Mouse (Mus musculus) liver, adult (tissue): ENCODE results near the gene Abhd2.

Experiments used
- GATA4 ChIP-seq: IDR thresholded peaks from 2 replicates; pipeline ENCODE4 v1.6.1; 2014; ENCODE audit warnings: mild to moderate bottlenecking, low read length; ENCODE audit not compliant: insufficient replicate concordance

The Abhd2 gene

DNA sequence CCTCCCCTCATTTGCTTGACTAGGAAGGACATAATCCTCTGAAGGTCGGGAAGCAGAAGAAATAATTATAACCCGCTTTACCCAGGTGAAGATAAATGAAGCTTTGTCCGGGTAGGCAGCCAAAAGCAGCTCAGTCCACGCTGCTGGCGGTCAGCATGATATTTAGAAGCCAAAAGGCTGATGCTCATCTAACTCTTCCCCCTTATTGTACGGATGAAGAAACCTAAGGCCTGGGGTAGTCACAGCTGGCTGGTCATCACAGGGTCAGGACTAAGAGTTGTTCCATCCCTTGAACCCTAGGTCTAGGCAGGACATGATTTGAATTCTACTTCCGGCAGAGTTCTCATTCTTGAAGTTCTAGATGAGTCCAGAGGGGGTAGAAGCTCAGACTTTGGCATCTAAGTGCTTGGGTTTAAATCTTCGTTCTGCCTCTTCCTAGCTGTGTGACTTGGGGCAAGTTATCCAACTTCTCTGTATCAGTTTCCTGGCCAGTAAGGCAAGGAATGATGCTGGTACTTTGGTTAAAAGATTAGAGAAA lies 1.5 kb downstream of the Abhd2 start:
- TF ChIP-seq GATA4 = no peak

DNA sequence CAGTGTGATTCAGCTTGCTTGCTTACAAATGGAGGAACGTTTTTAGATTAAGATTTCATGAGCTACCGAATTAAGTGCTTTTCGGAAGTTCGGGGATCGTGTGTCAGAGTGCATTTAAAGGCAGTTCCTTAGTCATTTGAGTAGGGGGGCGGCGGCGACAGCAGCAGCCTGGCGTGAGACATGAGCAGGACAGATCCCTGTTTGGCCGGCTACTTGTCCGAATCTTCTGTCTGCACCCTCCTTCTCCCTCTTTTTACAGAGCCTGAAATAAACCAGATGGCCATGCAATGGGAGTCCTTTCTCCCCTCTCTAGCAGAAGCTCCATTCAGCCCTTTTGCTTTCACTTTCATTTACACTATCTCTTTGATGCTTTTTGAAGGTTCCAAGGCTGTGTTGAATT lies 2.3 kb downstream of the Abhd2 start:
- TF ChIP-seq GATA4 = no peak

DNA sequence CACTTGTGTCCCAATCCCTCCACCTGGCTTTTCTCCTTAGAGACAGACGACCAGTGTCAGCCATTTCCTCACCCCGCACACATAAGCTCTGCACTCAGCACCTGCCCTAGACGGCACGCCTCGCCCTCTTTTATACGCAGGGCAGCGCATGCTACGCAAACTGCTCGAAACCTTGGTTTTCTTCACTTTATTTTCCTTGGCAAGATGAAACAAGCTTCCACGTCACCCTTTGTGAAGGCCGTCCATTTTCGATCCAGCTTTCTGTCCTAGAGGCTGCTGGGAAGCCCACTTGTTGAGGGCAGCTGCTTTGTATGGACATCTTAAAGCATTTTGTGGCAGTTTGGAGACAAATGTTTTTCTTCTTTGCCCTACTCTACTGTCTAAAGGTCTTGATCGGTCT lies 5.4 kb downstream of the Abhd2 start:
- no peak for TF ChIP-seq GATA4

- no peak for TF ChIP-seq GATA4
Observed at GRCm38 (mm10) chr7:79279376-79280029, 6.5 kb downstream of the Abhd2 start.

DNA sequence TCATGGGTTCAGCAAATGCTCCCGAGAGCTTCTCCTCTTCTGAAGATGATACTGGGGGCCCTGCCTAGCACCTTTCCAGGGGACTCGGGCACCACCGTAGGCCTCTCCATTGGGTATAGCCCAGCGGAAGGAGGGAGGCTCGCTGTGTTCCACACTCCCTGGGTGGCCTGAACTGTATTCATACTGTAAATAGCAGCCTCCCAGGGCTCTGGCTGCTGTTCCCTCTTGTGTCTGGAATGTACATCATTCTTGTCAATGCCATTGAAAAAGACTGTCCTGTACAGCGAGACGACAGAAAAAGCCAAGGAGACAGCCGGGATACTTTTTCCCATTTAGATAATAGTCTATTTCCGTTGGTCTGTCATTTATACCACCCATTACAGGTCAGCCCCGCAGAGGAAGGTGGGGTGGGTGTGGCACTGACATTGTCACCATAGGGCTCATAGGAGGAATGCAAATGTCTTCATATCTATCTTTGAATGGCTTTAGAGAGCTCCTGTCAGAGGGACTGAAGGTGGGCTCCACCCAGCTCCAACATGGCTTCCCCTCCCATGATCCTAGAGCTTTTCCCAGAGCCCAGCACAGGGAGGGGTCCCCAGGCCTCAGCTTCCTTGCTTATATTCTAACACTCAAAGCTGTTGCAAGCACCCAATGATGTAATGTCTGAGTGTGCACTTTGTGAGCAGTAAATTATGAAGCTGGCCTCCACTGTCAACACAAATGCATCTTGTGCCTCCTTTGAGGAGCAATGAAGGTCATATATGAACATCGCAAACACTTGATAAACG lies 10.1 kb downstream of the Abhd2 start:
- TF ChIP-seq GATA4 = no peak

GRCm38 (mm10) chr7:79284160-79284888 lies 11.3 kb downstream of the Abhd2 start:
- no peak for TF ChIP-seq GATA4

- TF ChIP-seq GATA4 = no peak
Observed at GRCm38 (mm10) chr7:79284889-79285280, 11.9 kb downstream of the Abhd2 start.

GRCm38 (mm10) chr7:79285408-79285807 lies 12.4 kb downstream of the Abhd2 start:
- no peak for TF ChIP-seq GATA4

GRCm38 (mm10) chr7:79287226-79287625 lies 14.2 kb downstream of the Abhd2 start:
- no peak for TF ChIP-seq GATA4

GRCm38 (mm10) chr7:79287928-79288327 lies 14.9 kb downstream of the Abhd2 start:
- no peak for TF ChIP-seq GATA4

DNA sequence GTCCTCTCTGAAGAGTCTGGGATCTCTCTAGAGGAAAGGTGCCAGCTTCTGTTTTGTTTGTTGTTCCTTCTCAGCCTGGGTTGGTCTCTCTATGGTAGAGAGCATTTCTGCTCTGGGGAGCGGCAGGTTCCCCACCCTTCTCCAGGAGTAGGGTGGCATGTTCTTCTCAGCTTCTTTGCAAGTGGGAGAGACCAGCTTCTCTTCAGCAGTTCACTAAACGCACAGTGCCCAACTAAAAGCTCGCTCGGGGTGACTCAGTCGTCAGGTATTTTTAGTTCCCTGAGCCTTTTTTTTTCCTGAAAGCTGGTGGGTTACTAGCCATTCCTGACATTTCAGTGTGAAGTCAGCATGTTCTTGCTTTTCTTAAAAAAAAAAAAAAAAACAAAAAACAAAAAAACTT lies 15.4 kb downstream of the Abhd2 start:
- TF ChIP-seq GATA4 = no peak

DNA sequence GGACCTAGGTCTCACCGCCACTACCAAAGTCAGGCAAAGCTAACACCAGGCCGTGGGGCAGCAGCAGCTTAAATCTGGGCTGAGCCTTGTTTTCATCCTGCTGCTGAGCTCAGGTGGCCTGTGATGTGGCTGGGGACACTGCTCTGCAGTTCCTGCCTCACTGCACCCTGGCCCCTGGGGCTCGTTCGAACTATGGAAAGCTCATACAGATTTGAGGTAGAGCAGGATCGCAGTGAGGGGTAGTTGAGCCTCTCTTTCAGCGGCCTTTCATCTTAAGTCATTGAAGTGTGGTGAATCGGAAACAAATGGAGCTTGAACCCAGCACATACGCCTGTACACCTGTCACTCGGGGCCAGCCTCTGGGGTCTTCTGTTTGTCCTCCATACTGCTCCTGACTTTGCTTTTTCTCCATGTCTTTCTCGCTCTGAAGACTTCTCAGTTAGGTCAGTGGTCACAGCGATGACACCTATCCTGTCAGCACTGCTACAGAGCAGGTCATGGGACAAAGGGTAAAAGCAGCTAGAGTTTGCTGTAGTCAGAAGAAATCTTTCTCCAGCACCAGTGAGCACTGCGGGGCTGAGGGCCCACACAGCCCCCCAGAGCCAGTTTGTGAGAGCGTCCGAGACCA lies 20.7 kb downstream of the Abhd2 start:
- TF ChIP-seq GATA4 = no peak

DNA sequence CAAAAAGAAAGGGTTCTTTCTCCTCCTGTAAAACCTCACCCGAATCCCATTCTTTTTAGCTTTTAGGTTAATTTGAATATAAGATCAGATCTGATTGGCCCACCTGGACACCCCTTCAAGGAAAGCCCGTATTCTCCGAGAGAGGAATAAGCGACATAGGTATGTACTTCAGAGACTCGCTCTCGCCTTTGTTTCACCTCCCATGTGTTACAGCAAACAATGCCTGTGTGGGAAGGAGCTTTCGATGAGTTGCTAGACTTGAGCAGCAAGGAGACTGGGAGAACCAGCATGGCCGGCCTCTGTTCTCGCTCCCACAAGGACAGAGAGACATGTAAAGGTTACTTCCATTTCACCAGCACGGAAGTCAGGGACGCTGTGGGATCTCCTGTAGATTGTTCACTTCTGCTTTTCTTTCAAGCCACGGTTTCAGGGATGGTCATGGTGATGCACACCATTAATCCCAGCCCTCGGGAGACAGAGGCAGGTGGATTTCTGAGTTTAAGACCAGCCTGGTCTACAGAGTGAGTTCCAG lies 21.5 kb downstream of the Abhd2 start:
- no peak for TF ChIP-seq GATA4

DNA sequence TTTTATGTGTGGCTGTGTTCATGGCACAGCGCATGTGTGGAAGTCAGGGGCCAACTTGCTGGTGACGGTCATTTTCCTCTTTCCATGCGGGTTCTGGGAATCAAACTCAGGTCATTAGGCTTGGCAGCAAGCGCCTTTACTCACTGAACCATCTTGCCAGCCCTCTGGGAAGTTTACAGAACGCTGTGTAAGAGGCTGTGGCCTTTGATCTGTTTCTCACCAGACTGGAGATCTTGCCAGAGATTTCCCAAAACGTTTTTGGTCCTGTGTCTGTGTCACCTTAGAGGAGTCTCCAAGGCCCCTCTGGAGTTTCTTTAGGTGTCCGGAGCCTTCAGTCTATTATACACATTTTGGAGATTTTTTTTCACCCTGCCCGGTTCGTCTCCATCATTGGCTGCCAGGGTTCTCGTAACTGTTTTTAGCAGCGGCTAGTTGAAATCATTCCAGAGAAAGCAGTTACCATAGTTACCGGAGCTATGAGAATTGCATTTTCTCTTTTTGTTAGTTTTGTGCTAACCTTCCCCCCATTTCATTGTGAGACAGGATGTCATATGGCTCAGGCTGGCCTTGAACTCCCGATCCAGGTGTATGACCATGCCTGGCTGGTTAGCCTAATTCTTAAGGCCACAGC lies 22.3 kb downstream of the Abhd2 start:
- TF ChIP-seq GATA4 = no peak

GRCm38 (mm10) chr7:79298681-79299080 lies 25.7 kb downstream of the Abhd2 start:
- no peak for TF ChIP-seq GATA4

GRCm38 (mm10) chr7:79299548-79299947 lies 26.5 kb downstream of the Abhd2 start:
- TF ChIP-seq GATA4 = no peak
